Mouse (Mus musculus) adrenal gland, adult (tissue): ENCODE data around the gene Slc7a7.
A peak's percentile ranks its signal among the peaks of the same experiment; 100 is the strongest.
"Not testable (repeated sequence)": the region's sequence is repeated elsewhere in the genome, so short reads cannot be mapped to it uniquely, and the experiment has no call there.

Experiments
- DNase-seq, 2 experiments: peaks; one replicate each; pipeline ENCODE4 v3.0.0; 2022 to 2023; ENCODE audit warnings: low spot score in 1 of 2; ENCODE audit not compliant: inconsistent age in 2 of 2

Slc7a7 gene

GRCm38 (mm10) chr14:54380616-54381015, 37.0 kb downstream of the Slc7a7 start:
- no peak for DNase-seq

GRCm38 (mm10) chr14:54379571-54379970, 38.0 kb downstream of the Slc7a7 start:
- no peak for DNase-seq

DNA sequence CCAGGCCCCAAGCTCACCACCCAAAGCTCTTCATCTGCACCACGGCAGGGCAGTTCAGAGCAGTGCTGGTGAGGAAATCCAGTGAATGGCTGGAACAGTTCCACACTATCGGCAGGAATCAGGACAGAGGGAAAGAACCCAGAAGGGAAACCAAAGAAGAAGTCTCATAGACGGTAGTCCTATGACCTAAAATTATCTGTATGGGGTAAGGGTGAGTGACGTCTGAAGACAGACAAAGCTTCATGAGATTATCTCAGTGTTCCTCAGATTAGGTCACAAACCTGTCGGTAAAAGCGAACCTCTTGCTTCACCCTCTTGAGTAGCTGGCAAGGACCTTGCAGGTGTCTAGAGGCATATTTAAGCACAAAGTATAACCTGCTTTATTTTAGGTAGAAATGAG, 40.4 kb downstream of the Slc7a7 start:
- no peak for DNase-seq

- peak in 1 of 2 experiments; percentile 67 for DNase-seq
Observed at GRCm38 (mm10) chr14:54375916-54376315, 41.7 kb downstream of the Slc7a7 start.

- DNase-seq = no peak
Observed at GRCm38 (mm10) chr14:54372923-54373322, 44.7 kb downstream of the Slc7a7 start.

DNA sequence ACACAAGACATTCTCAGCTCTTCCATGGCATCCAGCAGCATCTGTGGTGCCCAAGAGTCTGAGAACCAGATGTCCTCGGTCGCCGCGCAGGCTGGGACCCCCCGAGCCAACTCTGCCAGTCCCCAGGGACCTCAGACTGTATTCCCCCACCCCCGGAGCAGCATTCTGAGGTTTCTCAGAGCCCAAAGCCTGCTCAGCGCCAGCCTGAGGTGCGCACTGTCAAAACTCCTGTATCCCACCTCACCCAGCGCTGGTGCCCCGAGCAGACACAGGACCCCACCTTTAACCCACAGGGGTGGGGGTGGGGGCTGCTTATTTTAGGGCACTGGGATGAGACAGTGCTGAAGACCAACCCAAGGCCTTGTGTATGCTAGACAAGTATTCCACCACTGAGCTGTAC, 46.1 kb downstream of the Slc7a7 start:
- no peak for DNase-seq

- DNase-seq = no peak
Observed at GRCm38 (mm10) chr14:54370595-54370994, 47.0 kb downstream of the Slc7a7 start.

GRCm38 (mm10) chr14:54369372-54369771, 48.2 kb downstream of the Slc7a7 start:
- DNase-seq = no peak

GRCm38 (mm10) chr14:54367429-54368060, 50.0 kb downstream of the Slc7a7 start:
- DNase-seq = peak; percentile 70 to 74

DNA sequence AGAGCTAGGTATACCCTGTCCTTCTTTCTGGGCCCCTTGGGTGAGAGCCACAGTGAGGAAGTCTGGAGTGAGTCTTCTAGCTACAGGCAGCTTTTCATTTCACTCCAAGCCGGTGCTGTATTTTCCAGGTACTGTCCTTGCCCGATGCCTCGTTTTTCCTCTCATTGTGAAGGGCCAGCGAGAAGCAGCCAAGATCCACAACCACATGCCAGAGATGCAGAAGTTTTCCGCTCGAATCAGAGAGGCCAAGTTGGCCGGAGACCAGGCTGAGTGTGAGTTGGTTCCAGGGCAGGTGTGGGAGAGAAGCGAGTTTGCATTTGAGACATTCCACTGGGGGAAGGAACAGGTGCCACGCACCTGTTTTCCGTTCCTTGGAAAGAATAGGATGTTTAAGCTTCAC, 51.0 kb downstream of the Slc7a7 start:
- no peak for DNase-seq

- no peak for DNase-seq
Observed at GRCm38 (mm10) chr14:54365026-54365645, 52.4 kb downstream of the Slc7a7 start.

GRCm38 (mm10) chr14:54363156-54363555, 54.4 kb downstream of the Slc7a7 start:
- no peak for DNase-seq

- peak; percentile 95 to 99 for DNase-seq
Observed at GRCm38 (mm10) chr14:54360577-54361340, 56.8 kb downstream of the Slc7a7 start, which contains the start of gene Oxa1l. TSS of gene Oxa1l (plus strand) at chr14:54360834.

GRCm38 (mm10) chr14:54354406-54354805, 63.2 kb downstream of the Slc7a7 start:
- DNase-seq = no peak

DNA sequence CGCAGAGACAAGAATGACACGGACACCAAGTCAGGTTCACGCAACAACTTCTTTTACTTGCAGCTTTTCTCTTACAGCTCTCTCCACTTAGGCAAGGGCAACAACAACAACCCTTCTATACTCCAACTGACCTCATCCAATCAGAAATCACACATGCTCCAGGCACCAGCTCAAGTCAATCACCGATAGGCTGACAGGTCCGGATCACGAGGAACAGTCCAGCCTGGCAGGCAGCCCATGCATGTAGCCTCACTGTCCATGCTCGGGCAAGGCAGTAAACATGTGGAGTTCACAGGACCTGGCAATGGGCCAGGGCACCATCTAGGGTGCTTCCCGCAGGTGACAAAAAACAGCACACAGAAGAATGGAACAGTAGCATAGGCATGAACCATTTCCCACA, 65.3 kb downstream of the Slc7a7 start:
- DNase-seq = no peak

- DNase-seq = not testable (repeated sequence)
Observed at GRCm38 (mm10) chr14:54350773-54351541, 66.6 kb downstream of the Slc7a7 start.

- not testable (repeated sequence) for DNase-seq
Observed at GRCm38 (mm10) chr14:54341807-54342206, 75.8 kb downstream of the Slc7a7 start.

- no peak for DNase-seq
Observed at GRCm38 (mm10) chr14:54340836-54341235, 76.7 kb downstream of the Slc7a7 start.

- peak; percentile 91 to 92 for DNase-seq
Observed at GRCm38 (mm10) chr14:54333452-54334189, 84.0 kb downstream of the Slc7a7 start.
